Mouse (Mus musculus): Measurements from ENCODE around the gene Epb41l1. TPM values are rescaled to one million over a fixed set of nuclear protein-coding genes. Genes with fewer than 3 reads are reported as not detected.
A peak's percentile ranks its signal among the peaks of the same experiment; 100 is the strongest.
"Not testable (repeated sequence)": the region's sequence is repeated elsewhere in the genome, so short reads cannot be mapped to it uniquely, and the experiment has no call there.

Epb41l1 gene
- polyA plus RNA-seq, 1 experiment from 2014 or later: 20.9 TPM

DNA sequence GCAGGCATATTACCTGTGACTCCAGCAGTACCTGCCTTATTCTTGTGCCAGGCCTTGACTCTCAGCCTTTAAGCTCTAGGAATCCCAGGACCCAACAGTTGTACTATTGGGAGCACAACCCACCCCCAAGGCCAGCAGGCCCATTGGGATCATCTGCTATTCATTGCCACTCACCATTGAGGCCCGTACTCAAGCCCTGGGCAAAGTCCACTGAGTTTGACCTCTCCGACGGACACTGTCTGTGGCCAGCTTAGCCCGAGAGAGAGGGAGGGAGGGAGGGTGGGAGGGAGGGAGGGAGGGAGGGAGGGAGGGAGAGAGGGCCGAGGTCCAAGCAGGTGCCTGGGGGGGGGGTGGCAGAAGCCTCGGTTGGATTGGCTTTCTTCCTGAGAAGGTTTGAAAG lies 91.9 kb downstream of the Epb41l1 start:
- no peak overlapping the region for H3K27ac ChIP-seq (replicated peaks; ENCODE audit: low read depth, low read length)
- no peak overlapping the region for H3K9ac ChIP-seq (replicated peaks; ENCODE audit: low read length)
- no peaks in the 10 kb centered on the region for H3K27me3 ChIP-seq (ENCODE audit: control insufficient read depth, insufficient read depth, low read length)
- H3K9me3 ChIP-seq (ENCODE audit: control insufficient read depth, low read length): no peaks in the 10 kb centered on the region
- no peak for DNase-seq
- 63% methylated on average over 5 of the region's 6 CpGs for WGBS
- no peak overlapping the region for H3K4me2 ChIP-seq (ENCODE audit: low read length)
- peaks cover 80% of the 10 kb centered on the region for H3K36me3 ChIP-seq (ENCODE audit: control insufficient read depth, insufficient read depth, low read length)
- no peaks in the 10 kb centered on the region for H3K4me1 ChIP-seq (ENCODE audit: control insufficient read depth, insufficient read depth, low read length)
- no peak overlapping the region for H3K4me3 ChIP-seq (replicated peaks; ENCODE audit: low read depth, low read length)
- no peak for ATAC-seq (ENCODE audit: low FRiP score, low TSS enrichment)

DNA sequence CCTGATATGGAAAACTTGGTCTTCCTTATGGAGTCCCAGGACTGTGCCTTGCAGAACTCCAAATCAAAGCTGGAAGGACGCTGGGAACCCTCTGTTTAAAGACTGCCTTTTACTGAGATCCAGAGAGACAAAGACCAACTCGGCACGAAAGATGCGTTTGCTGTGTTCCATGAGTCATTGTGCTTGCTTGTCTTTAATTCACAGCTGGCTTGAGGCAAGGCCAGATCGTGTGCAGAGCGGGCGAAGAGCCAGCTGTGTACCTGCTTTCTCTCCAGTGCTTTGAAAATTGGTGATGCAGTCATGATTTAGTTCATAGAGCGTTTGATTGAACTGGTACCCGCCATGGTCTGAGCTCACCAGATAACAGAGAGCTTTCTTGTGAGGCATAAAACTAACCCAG lies 94.4 kb downstream of the Epb41l1 start:
- no peak for DNase-seq
- Histone ChIP-seq H3K4me2 (ENCODE audit: low read length) (no peak overlapping the region), H3K36me3 (ENCODE audit: control insufficient read depth, insufficient read depth, low read length) (peaks cover 66% of the 10 kb centered on the region), H3K4me3 (replicated peaks; ENCODE audit: low read depth, low read length) (no peak overlapping the region), H3K9ac (replicated peaks; ENCODE audit: low read length) (no peak overlapping the region), H3K9me3 (ENCODE audit: control insufficient read depth, low read length) (no peaks in the 10 kb centered on the region), H3K27me3 (ENCODE audit: control insufficient read depth, insufficient read depth, low read length) (no peaks in the 10 kb centered on the region), H3K27ac (replicated peaks; ENCODE audit: low read depth, low read length) (no peak overlapping the region), H3K4me1 (ENCODE audit: control insufficient read depth, insufficient read depth, low read length) (no peaks in the 10 kb centered on the region)
- no peak for ATAC-seq (ENCODE audit: low FRiP score, low TSS enrichment)
- 85% methylated on average over 9 of the region's 9 CpGs for whole genome bisulfite sequencing

DNA sequence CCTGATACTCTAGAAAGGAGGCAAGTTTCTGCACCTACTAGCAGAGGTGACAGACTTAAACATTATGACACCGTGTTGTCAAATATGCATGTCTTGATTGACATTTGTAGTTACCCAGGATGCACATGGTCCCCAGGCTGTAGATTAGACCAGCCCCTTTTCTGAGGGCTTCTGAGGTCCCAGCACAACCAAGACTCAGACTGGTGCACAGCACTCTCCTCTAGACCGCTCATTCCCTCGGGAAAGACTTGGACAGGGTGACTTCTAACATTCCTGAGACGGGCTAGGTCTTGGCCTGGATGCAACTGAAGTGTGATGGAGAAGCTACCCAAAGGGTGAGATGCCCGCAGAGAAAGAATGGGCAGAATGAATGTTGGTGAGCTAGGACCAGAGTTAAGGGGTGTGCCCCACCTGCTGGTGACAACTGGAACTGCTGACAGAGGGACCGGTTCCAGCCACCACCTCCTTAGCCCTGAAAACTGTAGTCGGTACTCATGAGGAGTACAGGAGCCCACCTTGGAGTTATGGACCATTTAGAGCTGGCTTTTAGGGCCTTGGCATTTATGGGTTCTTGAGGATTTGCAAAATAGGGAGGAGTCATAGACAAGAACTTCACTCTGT lies 95.0 kb downstream of the Epb41l1 start:
- H3K9ac ChIP-seq (replicated peaks; ENCODE audit: low read length): no peak overlapping the region
- no peaks in the 10 kb centered on the region for H3K4me1 ChIP-seq (ENCODE audit: control insufficient read depth, insufficient read depth, low read length)
- H3K4me3 ChIP-seq (replicated peaks; ENCODE audit: low read depth, low read length): no peak overlapping the region
- DNase-seq (peak; percentile 89), ATAC-seq (ENCODE audit: low FRiP score, low TSS enrichment) (peak; percentile 24; the same call in 1 of the 2 replicates)
- H3K4me2 ChIP-seq (ENCODE audit: low read length): no peak overlapping the region
- WGBS: 25% methylated on average over 7 of the region's 7 CpGs
- H3K27ac ChIP-seq (replicated peaks; ENCODE audit: low read depth, low read length): no peak overlapping the region
- no peaks in the 10 kb centered on the region for H3K27me3 ChIP-seq (ENCODE audit: control insufficient read depth, insufficient read depth, low read length)
- H3K36me3 ChIP-seq (ENCODE audit: control insufficient read depth, insufficient read depth, low read length): peaks cover 61% of the 10 kb centered on the region
- no peaks in the 10 kb centered on the region for H3K9me3 ChIP-seq (ENCODE audit: control insufficient read depth, low read length)

DNA sequence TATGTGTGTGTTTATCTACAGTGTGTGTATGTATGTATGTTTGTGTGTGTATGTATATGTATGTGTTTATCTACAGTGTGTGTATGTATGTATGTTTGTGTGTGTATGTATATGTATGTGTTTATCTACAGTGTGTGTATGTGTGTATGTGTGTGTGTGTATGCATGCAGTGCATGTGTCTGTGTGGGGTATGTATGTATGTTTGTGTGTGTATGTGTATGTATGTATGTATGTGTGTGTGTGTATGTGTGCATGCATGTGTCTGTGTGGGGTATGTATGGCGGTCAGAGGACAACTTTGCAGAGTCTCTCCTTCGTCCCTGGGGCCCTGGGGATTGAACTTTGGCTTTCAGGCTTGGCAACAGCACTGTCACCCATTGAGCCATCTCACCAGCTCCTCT lies 96.0 kb downstream of the Epb41l1 start:
- peaks cover 58% of the 10 kb centered on the region for H3K36me3 ChIP-seq (ENCODE audit: control insufficient read depth, insufficient read depth, low read length)
- H3K4me1 ChIP-seq (ENCODE audit: control insufficient read depth, insufficient read depth, low read length); DNase-seq; H3K9me3 ChIP-seq (ENCODE audit: control insufficient read depth, low read length); H3K27ac ChIP-seq (replicated peaks; ENCODE audit: low read depth, low read length); H3K27me3 ChIP-seq (ENCODE audit: control insufficient read depth, insufficient read depth, low read length); H3K9ac ChIP-seq (replicated peaks; ENCODE audit: low read length); H3K4me2 ChIP-seq (ENCODE audit: low read length); H3K4me3 ChIP-seq (replicated peaks; ENCODE audit: low read depth, low read length): not testable (repeated sequence)
- ATAC-seq (ENCODE audit: low FRiP score, low TSS enrichment): peak; percentile 46; the same call in 1 of the 2 replicates
- 86% methylated on average over 2 of the region's 2 CpGs for WGBS

DNA sequence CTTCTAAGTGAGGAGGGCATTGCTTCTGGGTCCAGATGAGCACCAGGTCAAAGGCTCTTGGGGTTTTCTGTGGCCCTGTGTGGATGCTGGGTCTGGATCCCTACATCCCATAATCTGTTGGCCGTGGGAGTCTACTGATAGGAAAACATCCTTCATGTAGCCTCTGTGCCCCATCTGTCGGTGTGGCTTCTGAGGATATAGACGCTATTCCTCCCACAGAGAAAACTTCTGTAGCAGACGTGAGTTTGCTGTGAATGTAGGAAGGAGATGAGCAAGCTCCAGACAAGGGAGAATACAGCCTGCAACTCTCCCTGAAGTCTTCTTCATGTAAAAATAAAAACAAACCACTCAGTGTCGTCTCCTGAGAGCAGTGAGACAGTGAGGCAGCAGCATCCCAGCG lies 97.6 kb downstream of the Epb41l1 start:
- Histone ChIP-seq H3K27ac (replicated peaks; ENCODE audit: low read depth, low read length) (no peak overlapping the region), H3K27me3 (ENCODE audit: control insufficient read depth, insufficient read depth, low read length) (no peaks in the 10 kb centered on the region), H3K9me3 (ENCODE audit: control insufficient read depth, low read length) (no peaks in the 10 kb centered on the region), H3K4me1 (ENCODE audit: control insufficient read depth, insufficient read depth, low read length) (no peaks in the 10 kb centered on the region), H3K4me2 (ENCODE audit: low read length) (no peak overlapping the region), H3K9ac (replicated peaks; ENCODE audit: low read length) (no peak overlapping the region), H3K4me3 (replicated peaks; ENCODE audit: low read depth, low read length) (no peak overlapping the region), H3K36me3 (ENCODE audit: control insufficient read depth, insufficient read depth, low read length) (peaks cover 66% of the 10 kb centered on the region)
- WGBS: 84% methylated on average over 6 of the region's 6 CpGs
- DNase-seq (no peak), ATAC-seq (ENCODE audit: low FRiP score, low TSS enrichment) (no peak)

DNA sequence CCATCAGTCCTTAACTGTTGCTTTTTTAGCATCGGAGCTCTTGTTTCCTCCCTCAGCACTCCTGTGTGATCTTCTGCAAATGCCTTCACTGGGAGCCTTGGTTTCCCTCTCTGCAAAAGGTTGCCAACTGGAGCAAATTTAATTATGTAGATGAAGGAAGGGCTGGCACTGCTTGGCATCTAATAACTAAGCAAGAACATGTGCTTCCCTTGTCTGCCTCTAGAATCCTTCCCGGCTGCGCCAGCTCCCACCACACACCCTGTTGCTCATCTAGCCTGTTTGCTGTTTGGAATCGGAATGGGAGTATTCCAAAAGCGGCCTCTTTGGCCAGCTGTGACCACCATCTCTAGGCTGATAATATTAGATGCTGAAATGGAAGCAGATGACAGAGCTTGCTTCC lies 98.9 kb downstream of the Epb41l1 start:
- Histone ChIP-seq H3K4me2 (ENCODE audit: low read length) (no peak overlapping the region), H3K9me3 (ENCODE audit: control insufficient read depth, low read length) (no peaks in the 10 kb centered on the region), H3K4me3 (replicated peaks; ENCODE audit: low read depth, low read length) (no peak overlapping the region), H3K9ac (replicated peaks; ENCODE audit: low read length) (no peak overlapping the region), H3K4me1 (ENCODE audit: control insufficient read depth, insufficient read depth, low read length) (no peaks in the 10 kb centered on the region), H3K36me3 (ENCODE audit: control insufficient read depth, insufficient read depth, low read length) (peaks cover 63% of the 10 kb centered on the region), H3K27me3 (ENCODE audit: control insufficient read depth, insufficient read depth, low read length) (no peaks in the 10 kb centered on the region), H3K27ac (replicated peaks; ENCODE audit: low read depth, low read length) (no peak overlapping the region)
- DNase-seq (no peak), ATAC-seq (ENCODE audit: low FRiP score, low TSS enrichment) (no peak)
- 92% methylated on average over 5 of the region's 5 CpGs for WGBS

DNA sequence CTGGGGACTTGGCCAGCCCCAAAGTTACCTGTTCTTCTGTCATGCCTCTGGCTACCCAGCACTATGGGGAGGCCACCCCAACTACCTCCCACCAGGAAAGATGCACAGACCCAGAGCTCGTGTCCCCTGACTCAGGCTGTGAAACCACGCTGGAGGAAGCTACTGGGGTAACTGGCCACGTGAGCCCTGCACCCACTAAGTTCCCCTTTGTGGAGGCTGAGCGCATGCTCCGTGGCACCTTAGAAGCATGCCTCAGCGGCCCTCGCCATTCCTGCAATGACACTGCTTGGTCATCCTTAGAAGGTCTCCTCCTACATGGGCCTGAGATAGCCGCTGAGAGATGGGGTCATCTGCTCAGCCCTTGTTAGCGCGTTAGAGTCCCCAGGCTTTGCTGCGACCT lies 102.3 kb downstream of the Epb41l1 start:
- Histone ChIP-seq H3K9me3 (ENCODE audit: control insufficient read depth, low read length) (no peaks in the 10 kb centered on the region), H3K4me2 (ENCODE audit: low read length) (no peak overlapping the region), H3K4me3 (replicated peaks; ENCODE audit: low read depth, low read length) (no peak overlapping the region), H3K4me1 (ENCODE audit: control insufficient read depth, insufficient read depth, low read length) (no peaks in the 10 kb centered on the region), H3K9ac (replicated peaks; ENCODE audit: low read length) (no peak overlapping the region), H3K27ac (replicated peaks; ENCODE audit: low read depth, low read length) (no peak overlapping the region), H3K36me3 (ENCODE audit: control insufficient read depth, insufficient read depth, low read length) (peaks cover 59% of the 10 kb centered on the region), H3K27me3 (ENCODE audit: control insufficient read depth, insufficient read depth, low read length) (no peaks in the 10 kb centered on the region)
- no peak for DNase-seq
- no peak for ATAC-seq (ENCODE audit: low FRiP score, low TSS enrichment)
- 92% methylated on average over 11 of the region's 11 CpGs for WGBS

DNA sequence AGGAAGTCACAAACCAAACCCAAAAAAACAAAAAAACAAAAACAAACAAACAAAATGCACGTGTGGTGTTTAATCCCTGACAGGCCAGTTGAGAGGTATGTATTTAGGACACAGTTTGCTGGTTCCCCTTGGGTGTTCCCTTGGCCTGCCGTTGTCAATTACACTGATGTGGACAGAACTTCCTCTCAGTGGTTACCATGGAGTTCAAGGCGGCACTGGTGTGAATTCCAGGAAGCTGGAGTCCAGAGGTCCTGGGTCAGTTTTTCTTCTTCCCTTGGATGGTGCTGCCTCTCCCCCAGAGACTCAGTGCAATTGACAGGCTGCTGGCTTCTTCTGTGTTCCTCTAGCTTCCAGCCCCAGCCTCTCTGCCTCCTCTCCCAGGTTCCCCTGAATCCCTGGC lies 103.4 kb downstream of the Epb41l1 start:
- H3K4me1 ChIP-seq (ENCODE audit: control insufficient read depth, insufficient read depth, low read length): no peaks in the 10 kb centered on the region
- peaks cover 53% of the 10 kb centered on the region for H3K36me3 ChIP-seq (ENCODE audit: control insufficient read depth, insufficient read depth, low read length)
- no peaks in the 10 kb centered on the region for H3K9me3 ChIP-seq (ENCODE audit: control insufficient read depth, low read length)
- no peak overlapping the region for H3K27ac ChIP-seq (replicated peaks; ENCODE audit: low read depth, low read length)
- H3K9ac ChIP-seq (replicated peaks; ENCODE audit: low read length): no peak overlapping the region
- no peaks in the 10 kb centered on the region for H3K27me3 ChIP-seq (ENCODE audit: control insufficient read depth, insufficient read depth, low read length)
- ATAC-seq (ENCODE audit: low FRiP score, low TSS enrichment): no peak
- H3K4me2 ChIP-seq (ENCODE audit: low read length): no peak overlapping the region
- DNase-seq: no peak
- no peak overlapping the region for H3K4me3 ChIP-seq (replicated peaks; ENCODE audit: low read depth, low read length)
- WGBS: 32% methylated on average over 3 of the region's 3 CpGs

DNA sequence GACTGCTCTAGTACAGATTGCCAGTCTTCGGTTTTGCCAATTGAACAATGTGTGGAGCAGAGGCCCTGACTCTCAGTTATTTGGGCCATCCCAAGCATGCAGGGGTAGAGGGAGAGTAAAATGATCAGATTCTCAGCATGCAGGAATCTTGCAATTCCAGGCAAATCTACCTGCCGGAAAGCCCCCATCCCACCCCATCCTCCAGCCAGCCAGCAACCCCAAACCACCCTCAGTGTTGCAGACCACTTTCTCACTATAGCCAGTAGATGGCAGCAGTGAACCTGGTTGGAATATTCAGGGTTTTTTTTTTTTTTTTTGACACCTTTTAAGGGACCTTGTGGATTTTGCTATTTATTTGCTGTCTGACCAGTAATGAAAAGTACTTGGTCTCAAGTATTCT lies 109.0 kb downstream of the Epb41l1 start:
- no peaks in the 10 kb centered on the region for H3K4me1 ChIP-seq (ENCODE audit: control insufficient read depth, insufficient read depth, low read length)
- H3K36me3 ChIP-seq (ENCODE audit: control insufficient read depth, insufficient read depth, low read length): peaks cover 58% of the 10 kb centered on the region
- H3K4me2 ChIP-seq (ENCODE audit: low read length): no peak overlapping the region
- WGBS: 64% methylated on average over 2 of the region's 2 CpGs
- peak; percentile 88 for DNase-seq
- H3K9me3 ChIP-seq (ENCODE audit: control insufficient read depth, low read length): no peaks in the 10 kb centered on the region
- H3K27me3 ChIP-seq (ENCODE audit: control insufficient read depth, insufficient read depth, low read length): no peaks in the 10 kb centered on the region
- H3K4me3 ChIP-seq (replicated peaks; ENCODE audit: low read depth, low read length): no peak overlapping the region
- no peak overlapping the region for H3K27ac ChIP-seq (replicated peaks; ENCODE audit: low read depth, low read length)
- ATAC-seq (ENCODE audit: low FRiP score, low TSS enrichment): no peak
- no peak overlapping the region for H3K9ac ChIP-seq (replicated peaks; ENCODE audit: low read length)
